Mouse (Mus musculus): Measurements from ENCODE around the gene Ddah1. TPM values are rescaled to one million over a fixed set of nuclear protein-coding genes. Genes with fewer than 3 reads are reported as not detected.

Ddah1 gene
- total RNA-seq, 2 experiments from 2014 or later, result 11.1 to 18.1 TPM

DNA sequence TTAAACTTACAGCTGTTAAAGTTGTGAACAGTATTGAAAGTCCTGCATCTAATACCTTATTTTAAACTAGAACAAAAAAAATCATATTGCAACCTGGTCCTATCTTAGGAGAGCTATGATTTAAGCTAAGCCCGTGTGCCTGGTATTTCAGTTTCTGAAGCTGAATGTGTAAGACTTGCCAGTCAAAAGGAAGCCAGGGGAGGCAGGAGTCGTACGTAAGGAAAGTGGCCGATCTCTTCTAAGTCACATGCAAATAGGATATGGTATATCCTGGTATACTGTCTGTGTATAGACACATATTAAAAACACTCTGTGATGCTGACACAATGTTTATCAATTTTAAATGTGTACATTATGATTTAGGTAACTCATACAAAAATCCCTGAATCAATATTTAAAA lies 47.4 kb downstream of the Ddah1 start:
- DNase-seq (ENCODE audit: low spot score in 2 of 2), result no peak

DNA sequence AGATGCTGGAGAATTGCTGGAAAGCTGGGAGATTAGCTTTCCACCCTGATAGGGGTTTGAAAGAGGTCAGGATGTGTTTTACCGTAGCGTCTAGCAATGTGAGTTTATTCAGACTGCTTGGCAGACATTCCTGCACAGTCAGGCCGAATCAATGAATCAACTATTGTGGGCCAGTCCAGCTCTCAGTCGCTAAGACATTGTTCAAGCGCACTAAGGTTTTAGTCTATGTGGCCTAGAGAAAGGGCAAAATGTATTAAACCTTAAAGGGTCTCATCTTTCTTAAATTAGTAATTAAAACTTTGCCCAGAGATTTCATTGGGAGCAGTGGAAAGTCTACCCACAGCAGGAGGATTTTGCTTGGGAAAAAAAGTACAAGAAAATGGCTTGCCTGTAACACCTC lies 48.0 kb downstream of the Ddah1 start:
- DNase-seq (ENCODE audit: low spot score in 2 of 2), result no peak

DNA sequence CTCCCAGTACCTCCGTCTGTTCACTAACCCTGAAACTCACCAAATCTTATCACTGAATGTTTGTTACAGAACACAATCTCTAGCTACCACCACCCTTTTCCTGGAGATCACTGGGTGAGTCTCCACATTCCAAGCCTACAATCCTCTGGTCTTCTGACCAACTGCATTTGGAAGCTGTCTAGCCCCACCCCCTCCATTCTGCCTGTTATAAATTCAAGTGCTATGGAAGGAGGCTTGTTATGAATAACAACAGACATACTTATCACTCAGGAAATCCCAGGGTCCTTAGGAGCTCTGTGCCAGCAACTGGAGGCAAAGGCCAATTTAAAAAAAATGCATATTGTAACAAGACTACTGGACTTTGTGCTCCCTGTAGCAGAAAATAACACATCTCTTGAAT lies 58.3 kb downstream of the Ddah1 start:
- DNase-seq (ENCODE audit: low spot score in 2 of 2), result no peak

DNA sequence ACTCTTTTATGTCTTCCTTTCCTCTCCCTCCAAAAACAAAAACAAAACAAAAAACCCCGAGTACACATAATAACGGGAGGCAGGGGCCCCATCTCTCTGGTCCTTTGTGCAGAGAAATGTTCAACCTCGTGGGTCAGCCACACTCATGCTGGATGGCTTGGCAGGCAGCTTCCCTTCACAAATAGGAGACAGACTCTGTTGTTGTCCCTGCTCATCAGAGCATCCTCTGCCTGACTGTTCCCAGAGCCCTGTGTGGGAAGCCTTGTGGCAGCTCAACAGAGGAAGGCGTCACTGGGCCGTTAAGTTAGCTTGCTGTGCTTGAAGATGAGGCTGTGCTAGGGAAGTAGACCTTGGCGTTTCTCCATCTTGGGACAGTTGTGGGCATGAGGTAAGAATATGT lies 58.8 kb downstream of the Ddah1 start:
- no peak for DNase-seq (ENCODE audit: low spot score in 2 of 2)

DNA sequence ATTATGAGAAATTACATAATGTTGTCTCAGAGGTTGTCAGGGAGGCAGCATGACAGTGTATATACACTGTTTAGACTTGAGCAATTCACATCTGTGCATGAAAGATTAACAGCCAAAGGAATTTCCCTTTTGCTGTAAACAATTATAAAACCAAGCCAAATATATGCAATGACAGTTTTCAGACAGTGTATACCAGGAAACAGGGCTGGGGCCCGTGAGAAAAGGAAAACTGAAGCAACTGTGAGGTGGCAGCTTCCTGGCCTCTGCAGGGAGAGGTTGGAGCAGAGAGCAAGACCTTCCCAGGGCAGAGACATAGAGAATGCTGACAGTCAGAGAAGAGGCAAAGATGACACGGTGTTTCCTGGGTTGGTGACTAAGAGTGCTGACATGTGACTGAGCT lies 62.0 kb downstream of the Ddah1 start:
- DNase-seq (ENCODE audit: low spot score in 2 of 2), result no peak

DNA sequence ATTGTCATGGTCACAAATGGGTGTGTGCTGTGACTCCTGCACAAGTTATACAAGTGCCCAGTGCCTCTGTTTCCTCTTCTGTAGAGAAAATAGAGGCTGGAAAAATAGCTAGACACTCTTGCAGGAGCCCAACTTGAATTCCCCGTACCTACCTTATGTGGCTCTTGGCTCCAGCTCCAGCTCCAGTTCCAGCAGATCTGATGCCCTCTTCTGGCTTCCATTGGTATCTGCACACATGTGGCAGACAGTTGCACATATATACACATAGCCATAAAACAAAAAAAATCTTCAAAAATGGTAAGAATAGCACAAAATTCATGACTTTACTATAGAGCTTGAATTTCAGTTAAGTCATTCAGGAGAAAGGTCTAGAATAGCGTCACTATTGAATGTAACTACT lies 62.5 kb downstream of the Ddah1 start:
- DNase-seq (ENCODE audit: low spot score in 2 of 2), result no peak

DNA sequence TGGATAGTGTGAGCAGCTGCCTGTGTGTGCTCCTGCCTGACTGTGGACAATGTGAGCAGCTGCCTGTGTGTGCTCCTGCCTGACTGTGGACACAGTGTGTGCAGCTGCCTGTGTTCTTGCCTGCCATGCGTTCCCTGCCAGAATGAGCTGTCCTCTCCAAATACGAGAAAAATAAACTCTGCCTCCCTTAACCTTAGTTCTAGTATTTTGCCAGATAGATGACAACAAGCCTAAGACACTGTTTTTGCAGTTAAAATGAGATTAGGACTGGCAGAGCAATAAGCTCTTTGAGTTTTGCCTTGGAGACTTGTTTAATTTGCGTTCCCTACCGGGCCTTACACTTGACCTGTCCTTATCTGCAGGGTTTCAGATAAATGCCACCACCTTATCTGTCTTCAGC lies 63.7 kb downstream of the Ddah1 start:
- no peak for DNase-seq (ENCODE audit: low spot score in 2 of 2)

DNA sequence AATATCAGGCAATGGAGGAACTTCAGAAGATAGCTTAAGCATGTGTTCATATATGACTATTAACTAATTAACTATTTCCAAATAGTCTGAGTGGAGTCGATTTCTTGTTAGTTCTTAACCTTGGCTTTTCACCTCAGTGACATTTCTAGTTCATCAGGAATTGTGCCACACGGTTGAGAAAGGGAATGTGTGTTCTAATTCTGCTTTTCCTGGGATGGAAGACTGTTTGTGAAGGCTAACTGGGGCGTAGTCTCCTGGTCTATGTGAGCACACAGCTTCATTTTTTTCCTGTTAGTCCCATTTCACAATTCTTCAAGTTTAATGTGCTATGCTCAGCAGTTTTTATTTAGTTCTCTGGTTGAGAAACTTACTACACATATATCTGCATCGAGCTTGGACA lies 65.2 kb downstream of the Ddah1 start:
- no peak for DNase-seq (ENCODE audit: low spot score in 2 of 2)

DNA sequence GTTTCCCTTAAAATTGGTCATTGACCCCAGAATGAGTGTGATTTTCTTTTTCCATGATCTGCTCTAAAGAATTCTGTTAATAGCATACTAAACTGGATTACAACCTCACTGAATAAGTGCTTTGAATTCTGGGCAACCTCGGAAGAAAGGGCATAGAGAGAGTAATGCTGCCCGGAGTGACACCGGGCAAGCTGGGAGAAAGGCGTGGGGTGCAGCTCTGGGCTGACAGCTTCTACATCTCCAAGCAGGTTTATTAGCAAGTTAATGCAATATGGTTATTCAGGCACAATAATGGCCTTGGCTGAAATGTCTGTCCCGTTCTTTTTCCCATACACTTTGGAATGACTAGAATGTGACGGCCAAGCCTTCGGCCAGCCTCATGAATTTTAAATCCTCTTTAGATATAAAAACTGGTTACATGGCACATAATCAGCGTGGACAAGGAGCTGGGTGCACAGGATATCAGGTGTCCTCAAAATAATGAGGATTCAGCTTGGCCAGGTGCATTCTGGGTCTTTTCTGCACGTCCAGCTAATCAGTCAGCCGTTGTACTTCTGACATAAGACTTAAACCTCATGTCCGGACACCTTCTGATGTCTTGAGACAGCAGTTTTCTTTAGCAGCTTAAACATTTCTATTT lies 67.1 kb downstream of the Ddah1 start:
- DNase-seq (ENCODE audit: low spot score in 2 of 2), result no peak

DNA sequence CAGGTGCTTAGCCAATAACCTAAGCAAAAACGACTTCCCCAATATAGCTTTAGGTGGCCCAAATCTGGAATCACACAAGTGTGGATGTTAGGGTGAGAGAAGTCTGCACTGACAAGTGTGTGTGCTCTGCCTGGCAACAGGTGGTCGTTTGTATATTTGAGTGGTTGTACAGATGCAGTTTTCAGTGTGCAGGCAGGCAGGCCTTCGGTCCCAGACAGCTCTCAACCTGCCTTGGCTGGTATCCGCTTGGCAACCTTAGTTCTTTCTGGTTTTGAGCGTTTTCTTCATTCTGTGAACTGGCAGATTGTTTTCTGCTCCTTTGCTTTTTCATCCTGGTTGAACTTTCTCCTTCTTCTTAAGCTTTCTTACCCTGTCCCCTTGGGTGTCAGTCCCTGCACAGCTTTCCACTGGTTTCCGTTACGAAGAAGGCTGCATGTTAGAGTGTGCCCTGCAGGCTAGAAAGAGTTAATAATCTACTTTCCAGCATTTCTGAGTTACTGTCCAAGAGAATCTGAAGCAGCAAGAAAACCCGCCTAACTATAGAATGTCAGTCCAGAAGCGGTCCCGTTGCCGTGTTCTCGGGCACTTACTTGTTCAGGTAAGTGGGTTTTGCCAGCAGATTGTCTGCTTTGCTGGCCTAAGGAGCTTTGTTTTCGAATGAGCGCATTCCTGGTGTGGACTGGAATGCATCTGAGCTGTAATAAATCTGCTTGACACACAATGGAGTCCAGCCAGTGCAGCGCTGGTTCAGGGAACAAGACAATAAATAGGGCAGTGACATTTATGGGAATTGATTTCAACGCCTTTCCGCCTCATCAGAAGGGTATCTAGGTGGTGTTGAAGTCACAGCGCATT lies 68.9 kb downstream of the Ddah1 start:
- no peak for DNase-seq (ENCODE audit: low spot score in 2 of 2)

DNA sequence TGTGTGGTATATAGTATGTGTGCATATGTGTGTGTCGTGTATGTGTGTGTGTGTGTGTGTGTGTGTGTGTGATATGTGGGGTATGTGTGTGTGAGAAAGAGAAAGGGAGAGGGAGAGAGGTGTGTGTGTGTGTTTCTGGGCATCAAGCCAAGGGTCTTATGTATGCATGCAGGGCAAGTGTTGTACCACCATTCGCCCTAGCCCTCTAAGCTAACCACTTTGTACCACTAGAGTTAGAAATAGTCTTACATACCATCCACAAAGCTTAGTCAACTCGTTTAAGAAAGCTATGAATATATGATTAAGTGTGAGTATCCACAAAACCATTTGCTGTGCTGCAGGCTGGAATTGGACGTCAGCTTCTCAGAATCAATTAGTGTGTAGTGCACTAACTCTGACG lies 70.4 kb downstream of the Ddah1 start:
- DNase-seq (ENCODE audit: low spot score in 2 of 2), result no peak

DNA sequence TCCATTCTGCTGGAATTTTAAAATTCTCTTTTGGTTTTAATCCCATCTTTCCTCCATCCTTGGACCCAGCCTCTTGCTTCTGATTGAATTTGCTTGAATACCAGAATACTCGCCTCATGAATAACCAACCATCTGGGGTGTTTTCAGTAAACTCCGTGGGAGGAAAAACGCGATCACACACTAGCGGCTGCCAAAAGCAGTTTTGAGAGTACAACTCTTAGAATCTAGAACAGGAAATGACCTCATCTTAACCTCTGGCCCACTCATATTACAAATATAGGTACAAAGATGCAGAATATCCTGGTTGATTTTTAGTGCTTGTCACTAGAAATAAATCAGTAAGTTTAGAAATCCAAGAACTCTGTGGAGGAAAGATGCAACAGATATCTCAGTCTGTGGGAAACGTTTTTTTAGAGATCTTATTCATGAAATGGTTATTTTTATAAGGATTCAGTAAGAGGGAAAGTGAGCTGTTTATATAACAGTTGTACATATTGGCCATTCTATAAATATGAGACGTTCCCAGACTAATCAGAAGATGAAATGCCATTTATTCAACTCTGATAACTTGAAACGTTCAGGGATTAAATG lies 75.6 kb downstream of the Ddah1 start:
- no peak for DNase-seq (ENCODE audit: low spot score in 2 of 2)

DNA sequence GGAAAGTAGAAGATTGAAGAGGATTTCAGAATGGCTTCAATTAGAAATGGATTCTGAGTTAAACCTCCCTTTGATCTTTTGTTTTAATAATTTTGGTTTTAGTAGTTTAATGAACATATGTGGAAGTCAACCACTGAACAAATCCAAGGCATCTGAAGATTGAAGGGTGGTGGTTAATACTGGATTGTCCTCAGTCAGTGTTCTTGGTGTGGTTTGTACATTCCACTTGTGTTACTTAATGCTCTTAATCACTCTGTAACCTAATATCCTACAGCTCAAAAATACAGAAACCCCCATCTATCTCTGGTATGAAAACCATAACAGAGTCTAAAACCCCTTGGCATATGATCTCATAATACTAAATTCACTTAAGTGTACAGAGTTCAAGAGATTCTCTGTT lies 79.8 kb downstream of the Ddah1 start:
- no peak for DNase-seq (ENCODE audit: low spot score in 2 of 2)

DNA sequence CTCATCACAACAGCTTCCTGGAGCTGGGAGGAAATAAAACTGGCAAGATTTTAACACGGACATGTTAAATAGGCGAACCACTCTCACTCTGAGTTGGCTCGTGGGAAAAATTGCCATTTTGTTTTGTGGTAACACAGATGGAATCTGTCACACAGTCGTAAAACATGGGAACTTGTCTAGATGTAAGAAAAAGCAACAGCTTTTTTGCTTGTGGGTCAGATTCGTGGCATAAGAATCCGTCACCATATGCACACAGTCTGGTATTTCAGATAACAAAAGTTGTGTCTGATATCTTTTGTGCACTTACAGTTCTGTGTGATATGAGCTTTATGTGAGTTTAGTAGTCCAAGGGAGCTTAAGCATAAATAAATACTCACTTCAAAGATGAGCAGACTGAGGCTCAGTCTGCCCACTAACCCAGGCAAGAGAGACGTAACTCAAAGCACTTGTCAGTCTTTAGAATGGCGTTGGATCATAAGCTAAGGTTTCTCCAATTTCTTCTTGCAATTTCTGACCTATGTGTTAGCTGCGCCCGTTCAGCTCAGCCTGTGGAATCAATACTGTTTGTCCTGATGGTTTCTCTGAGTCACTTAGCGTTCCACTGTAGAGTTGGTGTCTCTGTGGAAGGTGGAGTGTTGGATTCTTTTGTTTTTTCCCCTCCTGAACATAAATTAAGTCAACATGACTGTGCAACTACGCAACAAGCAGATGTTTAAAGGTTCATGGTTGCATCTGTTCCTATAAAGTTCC lies 83.7 kb downstream of the Ddah1 start:
- DNase-seq (ENCODE audit: low spot score in 2 of 2), result no peak

DNA sequence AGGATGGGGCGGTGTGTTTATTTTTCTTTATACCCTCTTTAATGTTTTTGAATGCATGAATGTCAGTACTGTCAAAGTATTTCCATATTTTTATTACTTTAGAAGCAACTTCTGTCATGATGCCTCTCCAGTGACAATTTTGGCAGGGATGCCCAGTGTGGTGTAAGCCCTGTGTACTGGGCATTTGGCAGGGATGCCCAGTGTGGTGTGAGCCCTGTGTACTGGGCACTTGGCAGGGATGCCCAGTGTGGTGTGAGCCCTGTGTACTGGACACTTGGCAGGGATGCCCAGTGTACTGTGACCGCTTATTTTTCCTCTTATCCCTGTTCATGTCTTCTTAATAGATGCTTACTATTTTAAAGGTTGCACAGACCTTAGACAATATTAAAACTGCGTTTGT lies 85.4 kb downstream of the Ddah1 start:
- DNase-seq (ENCODE audit: low spot score in 2 of 2), result no peak

DNA sequence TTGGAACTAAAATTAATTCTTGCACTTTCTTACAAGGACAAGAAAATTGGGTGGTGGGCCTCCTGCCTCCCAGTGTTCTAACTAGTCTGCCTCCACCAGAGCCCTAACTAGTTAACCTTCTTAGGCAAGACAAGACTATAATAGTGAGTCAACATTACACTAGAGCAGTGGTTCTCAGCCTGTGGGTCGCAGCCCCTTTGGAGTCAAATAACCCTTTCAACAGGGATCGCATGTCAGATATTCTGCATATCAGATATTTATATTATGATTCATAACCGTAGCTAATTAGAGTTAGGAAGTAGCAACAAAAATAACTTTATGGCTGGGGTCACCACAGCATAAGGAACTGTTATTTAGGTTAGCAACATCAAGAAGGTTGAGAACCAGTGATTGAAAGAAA lies 86.4 kb downstream of the Ddah1 start:
- no peak for DNase-seq (ENCODE audit: low spot score in 2 of 2)

DNA sequence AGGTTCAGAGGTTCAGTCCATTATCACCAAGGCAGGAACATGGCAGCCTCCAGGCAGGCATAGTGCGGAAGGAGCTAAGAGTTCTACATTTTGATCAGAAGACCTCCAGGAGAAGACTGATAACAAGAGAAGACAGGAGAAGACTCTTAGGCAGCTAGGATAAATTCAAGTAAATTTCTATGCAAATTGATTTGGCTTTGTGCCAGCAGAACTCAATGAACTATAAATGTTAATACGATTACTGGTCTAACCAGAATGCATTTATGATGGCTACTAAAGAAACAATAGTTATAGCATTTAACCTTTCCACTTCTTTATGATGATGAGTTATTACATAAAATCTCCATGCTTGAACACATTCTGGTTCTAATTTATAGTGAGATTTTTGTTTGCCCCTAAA lies 87.8 kb downstream of the Ddah1 start:
- no peak for DNase-seq (ENCODE audit: low spot score in 2 of 2)

DNA sequence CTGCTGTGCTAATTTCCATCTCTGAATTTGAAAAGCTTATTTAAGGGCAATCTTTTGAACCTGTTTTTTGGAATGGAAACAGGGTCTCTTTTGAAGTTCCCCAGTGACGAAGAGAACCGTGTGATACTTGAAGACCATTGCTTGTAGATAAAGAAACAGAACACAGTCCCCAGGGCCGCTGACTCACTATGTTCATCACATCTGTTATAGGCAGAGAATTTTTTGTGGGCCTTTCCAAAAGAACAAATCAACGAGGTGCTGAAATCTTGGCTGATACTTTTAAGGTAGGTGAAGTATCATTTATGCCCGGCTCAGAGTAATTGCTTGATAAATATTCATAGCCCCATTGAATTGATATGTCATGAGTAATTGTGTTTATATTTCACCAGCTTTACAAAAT lies 93.6 kb downstream of the Ddah1 start:
- DNase-seq (ENCODE audit: low spot score in 2 of 2), result no peak

DNA sequence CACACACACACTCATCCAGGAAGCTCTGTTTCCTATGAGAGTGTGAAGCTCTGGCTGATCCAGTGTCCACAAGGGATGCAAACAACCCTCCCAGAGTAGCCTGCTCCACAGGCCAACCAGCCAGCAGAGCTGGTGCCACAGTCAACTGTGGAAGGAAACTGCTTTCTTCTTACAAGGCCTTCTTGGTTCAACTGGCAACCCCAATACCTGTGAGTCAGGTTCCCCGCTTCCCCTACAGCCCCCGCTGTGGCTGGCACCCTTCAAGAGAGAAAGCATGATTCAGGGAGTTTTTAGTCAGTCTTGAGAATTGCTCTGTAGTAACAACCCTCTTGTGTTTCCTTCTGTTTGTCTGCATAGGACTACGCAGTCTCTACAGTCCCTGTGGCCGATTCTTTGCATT lies 94.3 kb downstream of the Ddah1 start:
- no peak for DNase-seq (ENCODE audit: low spot score in 2 of 2)

DNA sequence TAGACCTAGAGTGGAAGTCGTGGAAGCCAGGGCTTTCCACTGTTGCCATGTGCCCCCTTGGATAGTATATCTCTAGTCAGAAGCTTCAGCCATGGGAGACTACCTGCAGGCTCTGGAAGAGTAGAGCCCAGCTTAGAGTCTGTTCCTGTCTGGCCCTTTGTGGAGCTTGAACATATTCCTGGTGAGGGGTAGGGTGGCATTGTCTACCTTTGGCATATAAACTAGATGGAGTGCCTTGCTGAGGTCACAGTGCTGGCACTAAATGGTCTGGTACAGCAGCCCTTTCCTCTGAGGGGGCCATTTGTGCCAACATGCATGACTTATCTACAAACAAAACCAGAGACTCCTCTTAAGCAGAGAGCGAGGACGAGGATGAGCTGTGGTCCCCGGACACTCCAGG lies 95.2 kb downstream of the Ddah1 start:
- DNase-seq (ENCODE audit: low spot score in 2 of 2), result no peak

DNA sequence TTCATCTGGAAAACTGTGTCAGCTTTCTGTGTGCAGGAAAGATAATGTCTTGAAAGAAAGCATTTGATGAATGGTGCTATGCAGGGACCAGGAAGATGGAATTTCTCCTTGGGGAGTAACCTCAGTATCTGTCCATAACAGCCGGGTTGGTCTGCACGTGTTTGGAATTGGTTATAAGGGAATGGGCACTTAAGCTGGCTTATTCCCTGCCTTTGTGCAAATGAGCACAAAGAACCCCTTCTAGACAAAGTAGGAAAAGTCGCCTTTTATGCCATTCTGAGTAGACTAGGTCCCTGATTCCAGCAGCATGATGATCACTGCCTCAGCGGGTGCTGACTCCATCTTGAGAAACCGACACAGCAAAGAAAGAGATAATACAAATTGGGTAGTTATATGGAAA lies 96.0 kb downstream of the Ddah1 start:
- DNase-seq (ENCODE audit: low spot score in 2 of 2), result no peak

DNA sequence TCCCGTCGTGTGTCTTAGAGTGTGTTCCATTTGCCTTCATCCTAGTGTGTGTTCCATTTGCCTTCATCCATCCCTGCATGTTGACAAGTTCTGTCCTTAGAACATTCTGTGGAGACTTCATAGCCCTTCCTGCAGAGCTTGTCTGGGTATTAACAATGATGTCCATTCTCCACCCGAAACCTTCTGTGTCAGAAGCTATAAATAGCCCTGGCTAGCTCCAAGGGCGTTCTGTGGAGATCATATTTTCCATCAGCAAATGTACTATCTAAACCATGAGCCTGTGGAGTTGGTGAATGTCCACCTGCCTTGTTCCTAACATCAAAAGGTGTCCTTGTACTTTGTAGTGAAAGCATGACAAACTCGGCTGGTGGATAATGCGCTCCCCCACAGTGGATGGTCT lies 96.8 kb downstream of the Ddah1 start:
- no peak for DNase-seq (ENCODE audit: low spot score in 2 of 2)

All from adrenal gland, postnatal 4 days (tissue).